Mouse (Mus musculus): ENCODE data around the gene Arhgap30. TPM values are rescaled to one million over a fixed set of nuclear protein-coding genes. Genes with fewer than 3 reads are reported as not detected.

Gene Arhgap30
- total RNA-seq, 4 experiments from 2014 or later = 1.9 to 8.7 (median 4.9) TPM

Other genes starting within 250 kb of the Arhgap30 start
- gene Sdhc, start 238.4 kb upstream of the Arhgap30 start, total RNA-seq (2022) = 100 to 1,000 TPM; 201 to 206 (median 203) TPM
- not detected for gene Mpz, start 238.2 kb upstream of the Arhgap30 start, total RNA-seq (2022)
- 10 to 100 TPM; 42.4 to 47.5 (median 44.4) TPM for gene Pcp4l1, start 192.7 kb upstream of the Arhgap30 start, total RNA-seq (2022)
- gene Nr1i3, start 175.0 kb upstream of the Arhgap30 start, total RNA-seq (2022) = under 1 TPM in 2 of 4 experiments, not detected in 2; 0.10 to 0.36 TPM
- gene Tomm40l, start 166.4 kb upstream of the Arhgap30 start, total RNA-seq (2022) = 10 to 100 TPM; 69.3 to 85.0 (median 74.9) TPM
- 1 to 10 TPM; 1.9 to 3.1 (median 2.5) TPM for gene Apoa2, start 163.9 kb upstream of the Arhgap30 start, total RNA-seq (2022)
- 10 to 100 TPM; 10.9 to 95.1 (median 48.8) TPM for gene Fcer1g, start 154.6 kb upstream of the Arhgap30 start, total RNA-seq (2022)
- 10 to 100 TPM; 11.6 to 13.7 (median 12.4) TPM for gene Adamts4, start 138.5 kb upstream of the Arhgap30 start, total RNA-seq (2022)
- gene Ndufs2, start 137.6 kb upstream of the Arhgap30 start, total RNA-seq (2022) = 100 to 1,000 TPM; 263 to 286 (median 271) TPM
- gene B4galt3, start 118.6 kb upstream of the Arhgap30 start, total RNA-seq (2022) = 10 to 100 TPM; 63.5 to 76.8 (median 70.2) TPM
- 10 to 100 TPM; 28.5 to 37.1 (median 33.3) TPM for gene Ppox, start 107.8 kb upstream of the Arhgap30 start, total RNA-seq (2022)
- 10 to 100 TPM; 53.7 to 63.6 (median 58.8) TPM for gene Usp21, start 101.0 kb upstream of the Arhgap30 start, total RNA-seq (2022)
- 100 to 1,000 TPM; 101 to 113 (median 108) TPM for gene Ufc1, start 93.9 kb upstream of the Arhgap30 start, total RNA-seq (2022)
- 10 to 100 TPM; 35.7 to 41.2 (median 38.2) TPM for gene Dedd, start 59.8 kb upstream of the Arhgap30 start, total RNA-seq (2022)
- 10 to 100 TPM; 40.1 to 54.1 (median 45.6) TPM for gene Nit1, start 43.3 kb upstream of the Arhgap30 start, total RNA-seq (2022)
- 100 to 1,000 TPM in 3 of 4 experiments, 10 to 100 TPM in 1; 97.7 to 171 (median 130) TPM for gene Pfdn2, start 43.3 kb upstream of the Arhgap30 start, total RNA-seq (2022)
- 10 to 100 TPM in 2 of 4 experiments, 1 to 10 TPM in 2; 5.1 to 11.7 (median 8.2) TPM for gene Klhdc9, start 28.2 kb upstream of the Arhgap30 start, total RNA-seq (2022)
- gene Nectin4, start 18.9 kb upstream of the Arhgap30 start, total RNA-seq (2022) = 1 to 10 TPM; 5.6 to 7.6 (median 6.5) TPM
- gene Usf1, start 22.4 kb downstream of the Arhgap30 start, total RNA-seq (2022) = 100 to 1,000 TPM; 110 to 142 (median 124) TPM
- gene Tstd1, start 29.9 kb downstream of the Arhgap30 start, total RNA-seq (2022) = 10 to 100 TPM in 1 of 4 experiments, 1 to 10 TPM in 3; 3.0 to 10.0 (median 4.6) TPM
- gene F11r, start 48.6 kb downstream of the Arhgap30 start, total RNA-seq (2022) = 10 to 100 TPM in 2 of 4 experiments, 1 to 10 TPM in 2; 4.8 to 18.6 (median 11.1) TPM
- gene Alyref2, start 114.5 kb downstream of the Arhgap30 start, total RNA-seq (2022) = 1 to 10 TPM; 5.1 to 6.3 (median 5.6) TPM
- gene Itln1, start 146.3 kb downstream of the Arhgap30 start, total RNA-seq (2022) = not detected
- 1 to 10 TPM in 2 of 4 experiments, not detected in 2; 1.5 to 1.6 TPM for gene Cd244a, start 170.2 kb downstream of the Arhgap30 start, total RNA-seq (2022)
- gene Ly9, start 218.5 kb downstream of the Arhgap30 start, total RNA-seq (2022) = 1 to 10 TPM in 2 of 4 experiments, under 1 TPM in 2; 0.25 to 6.0 (median 2.4) TPM